Mouse (Mus musculus) gonadal fat pad, adult 2 months (tissue): Measurements from ENCODE around the gene Tuba8. TPM values are rescaled to one million over a fixed set of nuclear protein-coding genes. Genes with fewer than 3 reads are reported as not detected.

Experiments used
- DNase-seq: peaks from one replicate; pipeline ENCODE4 v3.0.0-alpha.2; 2012; ENCODE audit warnings: low read depth
- polyA plus RNA-seq: library from polyadenylated mRNA; depleted of rRNA; stranded (reverse); fragments of >200 nt; gene quantifications from 2 replicates; pipeline ENCODE4 v1.2.3, GENCODE M21; 2012; rRNA removed

The Tuba8 gene
- 0.32 and 0.49 TPM in 2 replicates for polyA plus RNA-seq

DNA sequence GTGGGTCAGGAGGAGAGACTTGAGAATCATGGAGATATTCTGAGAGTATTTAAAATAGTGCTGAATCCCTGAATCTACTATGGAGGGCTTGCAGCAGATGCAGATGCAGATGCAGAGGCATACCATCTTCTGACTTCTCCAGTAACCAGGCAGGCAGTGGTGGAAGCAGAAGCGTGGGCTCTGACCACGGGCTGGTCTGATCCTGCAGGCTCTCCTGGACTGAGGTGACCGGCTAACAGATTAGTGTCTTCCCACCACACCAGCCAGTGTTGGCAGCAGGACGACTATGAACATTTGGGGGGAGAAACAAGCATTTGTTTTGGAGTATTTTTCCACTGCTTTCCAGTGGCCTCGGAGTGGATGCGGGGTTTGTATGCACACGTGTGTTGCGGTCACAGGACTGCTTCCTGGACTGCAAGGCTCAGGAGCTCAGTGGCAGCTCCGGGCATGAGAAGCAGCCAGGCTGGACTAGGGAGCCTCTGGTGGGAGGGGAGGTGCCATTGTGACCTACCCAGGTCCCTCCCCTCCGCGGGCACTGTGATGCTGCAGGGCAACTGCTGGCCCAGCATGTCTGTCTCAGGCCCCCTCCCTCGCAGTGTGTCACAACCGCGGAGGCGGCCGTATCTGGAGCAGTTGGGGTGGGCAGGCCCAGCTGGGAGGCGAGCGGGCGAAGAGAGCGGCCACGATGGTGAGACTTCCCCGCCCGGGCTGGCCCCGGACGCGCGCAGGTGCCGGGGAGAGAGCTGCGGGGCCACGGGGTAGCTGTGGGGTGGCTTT is at the start of gene Tuba8:
Gene Tuba8 (plus strand): TSS at position 548 of the 777 bp plus-strand sequence.
- no peak for DNase-seq

GRCm38 (mm10) chr6:121162616-121163015 is 47.9 kb upstream of the Tuba8 start:
- no peak for DNase-seq

GRCm38 (mm10) chr6:121166098-121166552 is 44.4 kb upstream of the Tuba8 start:
- DNase-seq = no peak

DNA sequence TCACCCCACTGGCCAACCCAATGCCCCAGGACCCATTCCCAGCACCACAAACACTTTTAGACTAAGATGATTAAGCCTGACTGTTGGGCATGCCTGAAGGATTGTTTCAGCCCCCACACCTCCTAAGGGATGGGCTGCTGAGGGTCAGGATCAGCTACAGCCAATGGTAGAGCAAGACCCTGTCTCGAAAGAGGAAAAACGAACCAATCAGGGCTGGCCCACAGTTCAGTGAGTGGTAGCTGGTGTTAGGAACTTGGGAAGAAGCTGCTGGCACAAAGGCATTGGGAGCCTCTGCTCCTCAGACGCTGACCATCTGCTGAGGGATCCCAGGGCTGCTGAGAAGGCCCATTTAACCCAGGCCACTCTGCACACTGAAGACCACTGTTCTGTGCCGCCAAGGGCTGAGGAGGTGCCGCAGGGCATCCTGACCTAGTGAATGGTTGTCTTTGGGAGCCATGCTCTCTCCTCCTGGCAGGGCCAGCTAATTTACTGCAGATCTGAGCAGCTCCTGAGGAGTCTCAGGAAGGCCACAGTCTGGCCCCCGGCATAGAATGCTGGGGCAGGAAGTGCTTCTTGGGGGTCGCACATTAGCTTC is 43.0 kb upstream of the Tuba8 start:
- no peak for DNase-seq

DNA sequence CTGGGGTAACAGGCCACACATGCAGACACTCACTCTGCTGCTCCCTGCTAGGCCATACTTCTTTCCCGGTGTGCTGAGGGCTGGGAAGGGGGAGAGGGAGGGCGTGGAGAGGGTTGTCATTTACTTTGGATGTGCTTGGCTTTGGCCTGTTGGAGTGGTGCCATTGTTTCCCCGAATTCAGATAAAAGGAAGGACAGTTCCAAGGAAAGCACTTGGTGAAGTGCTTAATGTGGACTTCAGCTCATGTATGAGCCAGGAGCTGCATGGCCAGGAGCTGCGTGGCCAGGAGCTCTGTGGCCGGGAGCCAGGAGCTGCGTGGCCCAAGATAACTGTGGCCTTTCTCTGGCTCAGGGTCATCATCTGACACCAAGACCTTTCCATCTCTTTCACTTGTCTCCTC is 39.4 kb upstream of the Tuba8 start:
- no peak for DNase-seq

- no peak for DNase-seq
These were observed 37.0 kb upstream of the Tuba8 start for GRCm38 (mm10) chr6:121173471-121173870.

- no peak for DNase-seq
These were observed 35.7 kb upstream of the Tuba8 start for GRCm38 (mm10) chr6:121174761-121175160.

- DNase-seq = no peak
These were observed 34.3 kb upstream of the Tuba8 start for GRCm38 (mm10) chr6:121176011-121176730.

- DNase-seq = no peak
These were observed 33.8 kb upstream of the Tuba8 start for GRCm38 (mm10) chr6:121176731-121177098.

GRCm38 (mm10) chr6:121177118-121177708 is 33.3 kb upstream of the Tuba8 start:
- no peak for DNase-seq

GRCm38 (mm10) chr6:121178700-121179358 is 31.7 kb upstream of the Tuba8 start:
- DNase-seq = no peak

DNA sequence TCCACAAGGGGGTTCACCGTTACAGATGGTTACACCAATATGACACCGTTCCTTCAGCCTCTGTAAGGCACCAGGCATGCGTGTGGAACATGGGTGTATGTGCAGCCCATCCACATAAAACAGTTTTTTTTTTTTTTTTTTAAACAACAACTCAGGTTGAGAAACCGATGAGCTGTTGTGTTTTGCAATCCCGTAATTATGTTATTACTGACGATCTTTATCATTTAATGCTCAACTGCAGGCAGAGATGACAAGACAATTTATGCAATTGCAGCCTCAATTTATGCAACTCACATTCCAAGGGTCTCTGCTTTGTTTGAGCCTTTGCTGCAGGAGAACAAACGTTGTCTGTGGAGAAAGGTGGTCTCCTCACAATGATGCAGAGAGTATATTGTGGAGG is 30.6 kb upstream of the Tuba8 start:
- DNase-seq = no peak

DNA sequence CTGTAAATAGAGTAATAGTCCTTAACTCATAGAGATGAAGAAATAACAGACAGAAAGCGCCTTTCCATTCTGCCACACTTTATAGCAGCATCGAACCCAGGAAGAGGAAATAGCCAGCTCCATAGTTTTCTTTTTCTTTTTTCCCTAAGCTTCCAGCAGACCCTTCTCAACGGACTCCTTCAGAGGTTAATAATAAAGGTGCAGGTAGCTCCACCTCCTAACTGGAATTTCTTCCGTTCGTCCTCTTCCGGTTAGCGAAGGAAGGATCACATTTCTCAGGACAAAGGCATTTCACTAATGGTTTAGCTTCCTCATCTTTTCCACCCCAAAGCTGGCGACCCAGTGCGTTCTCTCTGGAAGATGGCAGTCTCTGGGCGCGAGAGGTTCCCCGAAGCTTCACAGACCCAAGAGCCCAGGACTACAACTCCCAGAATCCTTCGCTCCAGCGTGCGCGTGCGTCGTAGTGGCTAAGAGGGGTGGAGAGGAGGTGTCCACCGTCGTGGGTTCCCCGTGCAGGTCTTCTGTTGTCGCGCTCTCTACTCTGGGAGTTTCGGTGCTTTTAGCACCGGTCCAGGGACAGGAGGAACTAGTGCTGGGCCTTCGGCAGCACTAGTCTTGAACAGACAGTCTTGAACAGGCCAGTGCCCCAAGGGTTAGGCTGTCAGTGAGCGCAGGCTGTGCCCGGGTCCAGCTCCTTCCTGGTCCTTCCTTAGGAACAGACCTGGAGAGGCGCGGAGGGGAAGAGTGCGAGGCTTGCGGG is 26.9 kb upstream of the Tuba8 start, which contains the start of gene Pex26:
Gene Pex26 (plus strand): TSS at position 254 of the 760 bp plus-strand sequence.
- no peak for DNase-seq

DNA sequence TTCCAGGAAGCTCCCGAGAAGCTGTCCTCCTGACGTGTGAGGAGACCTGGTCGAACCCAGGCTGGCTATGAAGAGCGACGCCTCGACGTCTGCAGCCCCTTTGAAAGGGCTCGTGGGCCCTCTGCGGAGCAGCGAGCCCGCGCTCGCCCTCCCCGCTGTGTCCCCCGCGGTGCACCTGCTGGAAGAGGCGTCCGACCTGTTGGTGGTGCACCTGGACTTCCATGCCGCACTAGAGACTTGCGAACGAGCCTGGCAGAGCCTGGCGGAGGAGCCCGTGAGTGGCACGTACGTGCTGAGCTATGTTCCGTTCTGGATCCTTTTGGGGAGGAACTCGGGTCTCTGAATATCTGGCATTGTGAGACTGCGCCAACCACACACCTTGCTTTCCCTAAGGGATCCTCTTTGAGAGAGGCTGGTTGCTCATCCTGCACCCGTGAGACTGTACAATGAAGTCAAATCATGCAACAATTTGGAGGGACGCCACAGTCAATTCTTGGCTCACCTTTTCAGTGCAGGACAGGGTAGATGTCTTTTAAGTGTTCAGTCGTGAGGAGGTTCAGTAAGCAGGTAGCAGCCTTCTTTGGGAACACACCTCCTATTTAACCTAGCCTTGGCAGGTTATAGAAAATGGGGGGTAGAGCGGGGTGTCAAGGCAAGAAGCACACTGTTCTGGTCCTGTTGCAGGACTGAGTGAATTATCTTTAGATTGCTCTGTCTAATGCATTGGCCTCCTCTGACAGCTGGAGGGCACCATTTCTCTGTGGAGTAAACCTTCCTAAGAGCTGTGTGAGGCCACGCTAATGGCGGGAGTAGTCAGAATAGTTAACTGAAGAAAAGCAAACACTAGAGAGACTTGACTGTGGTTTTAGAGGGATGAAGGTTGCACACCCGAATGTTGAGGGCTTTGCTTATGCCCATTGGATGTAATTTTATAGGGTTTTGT is 26.0 kb upstream of the Tuba8 start:
- DNase-seq = no peak

- DNase-seq = no peak
These were observed 25.3 kb upstream of the Tuba8 start for GRCm38 (mm10) chr6:121185232-121185631.

DNA sequence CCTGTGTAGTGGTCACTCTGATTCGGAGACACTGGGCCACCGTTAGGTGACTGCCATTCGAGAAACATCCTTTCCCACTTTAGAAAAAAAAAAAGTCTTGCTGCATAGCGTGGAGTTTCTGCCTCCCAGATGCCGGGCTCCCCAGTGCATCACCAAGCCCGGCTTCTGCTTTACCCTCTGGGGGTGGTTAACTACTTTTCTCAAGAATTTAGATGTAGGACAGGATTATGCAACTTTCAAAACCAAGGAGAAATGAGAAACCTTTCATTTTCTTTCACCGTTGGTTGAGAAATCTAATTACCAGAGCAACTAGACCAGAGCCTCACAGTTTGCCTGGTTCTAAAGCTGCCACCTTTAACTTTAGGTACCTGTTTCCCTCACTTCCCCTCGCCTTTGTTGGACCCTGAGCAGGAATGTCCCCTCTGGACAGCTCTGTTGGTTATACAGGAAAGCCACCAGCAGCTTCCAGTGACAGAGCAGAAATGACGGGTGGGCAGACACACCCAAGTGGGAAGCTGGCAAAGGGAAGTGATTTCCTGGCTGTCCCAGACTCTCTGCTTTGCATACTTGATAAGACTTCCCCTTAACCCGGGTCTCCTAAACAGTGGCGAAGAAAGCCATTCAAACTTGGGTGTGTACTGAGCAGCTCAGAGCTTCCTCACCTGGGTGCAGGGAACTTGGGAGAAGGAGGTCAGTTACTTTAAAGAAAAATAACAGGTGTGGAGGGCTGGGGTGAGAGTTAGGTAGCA is 19.1 kb upstream of the Tuba8 start:
- no peak for DNase-seq

- DNase-seq = no peak
These were observed 16.2 kb upstream of the Tuba8 start for GRCm38 (mm10) chr6:121194061-121194955.
